Mouse (Mus musculus): ENCODE results near the gene Btbd9. TPM values are rescaled to one million over a fixed set of nuclear protein-coding genes. Genes with fewer than 3 reads are reported as not detected.

The Btbd9 gene
- polyA plus RNA-seq, 1 experiment from 2014 or later = 63.1 TPM

DNA sequence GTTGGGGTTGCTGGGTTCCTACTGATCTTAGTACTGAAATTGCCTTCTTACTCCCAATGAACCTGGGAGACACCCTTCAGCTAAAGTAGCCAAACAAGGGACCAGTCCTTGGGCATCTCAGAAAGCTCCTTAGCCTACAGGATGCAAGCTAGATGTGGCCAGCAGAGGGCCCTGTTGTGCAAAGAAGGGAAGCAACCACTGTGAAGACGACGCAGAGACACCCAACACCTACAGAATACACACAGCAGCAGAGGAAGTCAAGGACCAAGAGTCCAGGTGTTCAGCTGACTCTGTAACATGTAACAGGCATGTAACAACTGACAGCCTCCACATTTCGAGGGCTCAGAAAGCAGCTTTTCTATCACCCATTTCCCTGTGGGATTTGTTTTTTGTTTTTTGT is 16.8 kb downstream of the Btbd9 start:
- H3K4me2 ChIP-seq (replicated peaks; ENCODE audit: low read depth, low read length) = no peak overlapping the region
- no peak overlapping the region for H3K9ac ChIP-seq (replicated peaks; ENCODE audit: low read depth, low read length)
- no peak overlapping the region for H3K4me3 ChIP-seq (ENCODE audit: low read depth, low read length)
- H3K27me3 ChIP-seq (ENCODE audit: control insufficient read depth, insufficient read depth, low read length) = no peaks in the 10 kb centered on the region
- H3K4me1 ChIP-seq (ENCODE audit: control insufficient read depth, insufficient read depth, low read length) = no peaks in the 10 kb centered on the region
- H3K36me3 ChIP-seq (ENCODE audit: control insufficient read depth, insufficient read depth, low read length) = no peaks in the 10 kb centered on the region
- H3K9me3 ChIP-seq (ENCODE audit: control insufficient read depth, low read depth, low read length) = no peaks in the 10 kb centered on the region
- whole genome bisulfite sequencing = 52% methylated on average over 3 of the region's 3 CpGs
- H3K27ac ChIP-seq (ENCODE audit: low read length) = no peak overlapping the region
- no peak for ATAC-seq (ENCODE audit: insufficient number of reproducible peaks, insufficient read depth, low FRiP score, low read depth)

DNA sequence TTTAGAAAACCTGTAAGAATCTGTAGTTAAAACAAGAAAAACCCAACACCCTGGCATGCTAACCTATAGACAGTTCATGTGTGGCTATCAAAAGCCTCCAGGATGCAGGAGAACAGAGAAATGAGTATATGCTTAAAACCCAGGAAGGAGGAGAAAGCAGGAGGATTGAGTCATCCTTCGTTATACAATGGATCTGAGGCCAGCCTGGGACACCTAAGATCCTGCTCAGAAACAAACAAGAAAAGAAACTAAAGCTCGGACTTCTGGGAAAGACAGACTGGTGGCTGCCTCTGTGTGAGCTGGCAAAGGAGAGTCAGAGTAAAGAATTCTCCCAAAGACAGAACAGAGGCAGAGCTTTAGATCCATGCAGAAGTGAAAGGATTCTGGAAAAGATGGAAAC is 17.7 kb downstream of the Btbd9 start:
- Histone ChIP-seq H3K27me3 (ENCODE audit: control insufficient read depth, insufficient read depth, low read length) (no peaks in the 10 kb centered on the region), H3K27ac (ENCODE audit: low read length) (no peak overlapping the region), H3K9me3 (ENCODE audit: control insufficient read depth, low read depth, low read length) (no peaks in the 10 kb centered on the region), H3K4me1 (ENCODE audit: control insufficient read depth, insufficient read depth, low read length) (no peaks in the 10 kb centered on the region), H3K4me2 (replicated peaks; ENCODE audit: low read depth, low read length) (no peak overlapping the region), H3K9ac (replicated peaks; ENCODE audit: low read depth, low read length) (no peak overlapping the region), H3K36me3 (ENCODE audit: control insufficient read depth, insufficient read depth, low read length) (no peaks in the 10 kb centered on the region), H3K4me3 (ENCODE audit: low read depth, low read length) (no peak overlapping the region)
- WGBS = 80% methylated on average over 2 of the region's 2 CpGs
- ATAC-seq (ENCODE audit: insufficient number of reproducible peaks, insufficient read depth, low FRiP score, low read depth) = no peak

DNA sequence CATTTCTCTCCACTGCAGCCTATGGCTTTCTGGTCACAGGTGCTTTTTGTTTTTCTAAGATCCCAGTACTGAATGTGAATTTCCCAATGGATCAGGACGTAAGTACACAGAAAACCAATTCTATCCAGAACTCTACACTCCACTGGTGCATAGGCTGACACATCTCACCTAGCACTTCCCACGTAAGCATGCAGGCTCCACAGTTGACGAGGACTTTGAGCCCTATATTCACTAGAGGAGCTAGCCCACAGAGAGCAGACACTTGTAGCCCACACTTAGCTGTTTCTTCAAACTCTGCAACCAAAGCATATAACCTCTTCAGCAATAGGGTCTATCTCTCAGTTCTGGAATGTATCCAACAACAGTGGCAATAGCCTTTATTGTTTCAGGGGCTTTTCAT is 19.8 kb downstream of the Btbd9 start:
- Histone ChIP-seq H3K4me1 (ENCODE audit: control insufficient read depth, insufficient read depth, low read length) (no peaks in the 10 kb centered on the region), H3K36me3 (ENCODE audit: control insufficient read depth, insufficient read depth, low read length) (no peaks in the 10 kb centered on the region), H3K27me3 (ENCODE audit: control insufficient read depth, insufficient read depth, low read length) (no peaks in the 10 kb centered on the region), H3K9me3 (ENCODE audit: control insufficient read depth, low read depth, low read length) (no peaks in the 10 kb centered on the region), H3K9ac (replicated peaks; ENCODE audit: low read depth, low read length) (no peak overlapping the region), H3K4me3 (ENCODE audit: low read depth, low read length) (no peak overlapping the region), H3K27ac (ENCODE audit: low read length) (no peak overlapping the region), H3K4me2 (replicated peaks; ENCODE audit: low read depth, low read length) (no peak overlapping the region)
- no peak for ATAC-seq (ENCODE audit: insufficient number of reproducible peaks, insufficient read depth, low FRiP score, low read depth)
- WGBS = 94% methylated on average over 3 of the region's 3 CpGs

DNA sequence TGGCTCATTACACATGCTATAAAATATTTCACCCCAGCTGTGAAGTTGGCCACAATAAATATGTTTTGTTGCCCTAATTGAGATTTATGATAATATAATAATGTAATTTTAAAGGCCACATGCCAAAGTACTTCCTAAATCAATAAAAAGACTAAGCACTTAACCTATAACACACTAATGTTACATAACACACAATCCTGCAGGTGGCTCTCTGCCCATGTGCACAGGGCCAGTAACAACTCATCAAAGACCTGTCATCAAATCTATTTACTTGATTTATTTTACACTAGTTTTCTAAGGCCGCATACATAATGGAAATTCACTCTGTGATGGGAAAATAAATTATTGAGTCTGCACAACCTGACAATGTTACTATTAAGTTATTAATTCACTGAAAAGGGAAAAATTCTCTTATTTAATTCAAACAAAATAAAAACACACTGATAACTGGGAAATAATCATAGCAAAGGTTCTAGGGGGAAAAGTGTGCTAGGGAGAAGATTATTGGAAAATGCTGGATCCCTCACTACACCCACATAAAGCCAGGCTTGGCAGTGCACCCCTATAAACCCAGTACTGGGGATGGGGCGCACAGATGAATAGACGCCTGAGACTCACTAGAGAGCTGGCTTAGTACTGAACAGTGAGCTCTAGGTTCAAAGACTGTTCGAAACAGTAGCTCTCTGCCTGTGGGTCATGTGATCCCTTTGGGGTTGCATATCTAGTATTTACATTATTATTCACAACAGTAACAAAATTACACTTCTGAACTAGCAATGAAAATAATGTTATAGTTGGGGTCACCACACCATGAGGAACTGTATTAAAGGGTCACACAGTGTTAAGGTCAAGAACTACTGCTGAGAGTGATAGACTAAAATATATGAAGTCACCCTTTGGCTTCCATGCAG is 23.0 kb downstream of the Btbd9 start:
- Histone ChIP-seq H3K4me3 (ENCODE audit: low read depth, low read length) (no peak overlapping the region), H3K27me3 (ENCODE audit: control insufficient read depth, insufficient read depth, low read length) (no peaks in the 10 kb centered on the region), H3K9ac (replicated peaks; ENCODE audit: low read depth, low read length) (no peak overlapping the region), H3K27ac (ENCODE audit: low read length) (no peak overlapping the region), H3K4me2 (replicated peaks; ENCODE audit: low read depth, low read length) (no peak overlapping the region), H3K9me3 (ENCODE audit: control insufficient read depth, low read depth, low read length) (no peaks in the 10 kb centered on the region), H3K4me1 (ENCODE audit: control insufficient read depth, insufficient read depth, low read length) (peaks cover 11% of the 10 kb centered on the region; the same call in 1 of the 2 replicates), H3K36me3 (ENCODE audit: control insufficient read depth, insufficient read depth, low read length) (no peaks in the 10 kb centered on the region)
- no peak for ATAC-seq (ENCODE audit: insufficient number of reproducible peaks, insufficient read depth, low FRiP score, low read depth)
- 81% methylated on average over 4 of the region's 4 CpGs for WGBS

DNA sequence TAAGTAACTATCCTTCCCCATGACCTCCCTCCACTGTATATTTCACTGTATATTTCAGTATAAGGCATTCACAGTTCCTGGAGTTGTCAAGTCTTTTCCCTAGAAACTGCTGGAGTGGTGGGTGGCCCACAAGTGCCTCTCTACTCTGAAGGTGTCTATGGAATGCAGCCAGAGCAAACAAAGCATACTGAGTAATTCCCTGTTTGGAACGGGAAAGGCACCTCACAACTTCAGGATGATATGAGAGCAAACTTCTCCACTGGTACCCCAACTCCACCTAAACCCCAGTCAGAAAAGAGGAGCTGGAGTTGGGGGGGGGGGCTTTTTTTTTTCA is 25.5 kb downstream of the Btbd9 start:
- Histone ChIP-seq H3K4me1 (ENCODE audit: control insufficient read depth, insufficient read depth, low read length) (peaks cover 11% of the 10 kb centered on the region; the same call in 1 of the 2 replicates), H3K36me3 (ENCODE audit: control insufficient read depth, insufficient read depth, low read length) (no peaks in the 10 kb centered on the region), H3K4me2 (replicated peaks; ENCODE audit: low read depth, low read length) (no peak overlapping the region), H3K9ac (replicated peaks; ENCODE audit: low read depth, low read length) (no peak overlapping the region), H3K4me3 (ENCODE audit: low read depth, low read length) (no peak overlapping the region), H3K27ac (ENCODE audit: low read length) (no peak overlapping the region), H3K27me3 (ENCODE audit: control insufficient read depth, insufficient read depth, low read length) (no peaks in the 10 kb centered on the region), H3K9me3 (ENCODE audit: control insufficient read depth, low read depth, low read length) (no peaks in the 10 kb centered on the region)
- ATAC-seq (ENCODE audit: insufficient number of reproducible peaks, insufficient read depth, low FRiP score, low read depth) = no peak; the same call in 1 of the 2 replicates
- WGBS = 7% methylated on average over 1 of the region's 1 CpGs

DNA sequence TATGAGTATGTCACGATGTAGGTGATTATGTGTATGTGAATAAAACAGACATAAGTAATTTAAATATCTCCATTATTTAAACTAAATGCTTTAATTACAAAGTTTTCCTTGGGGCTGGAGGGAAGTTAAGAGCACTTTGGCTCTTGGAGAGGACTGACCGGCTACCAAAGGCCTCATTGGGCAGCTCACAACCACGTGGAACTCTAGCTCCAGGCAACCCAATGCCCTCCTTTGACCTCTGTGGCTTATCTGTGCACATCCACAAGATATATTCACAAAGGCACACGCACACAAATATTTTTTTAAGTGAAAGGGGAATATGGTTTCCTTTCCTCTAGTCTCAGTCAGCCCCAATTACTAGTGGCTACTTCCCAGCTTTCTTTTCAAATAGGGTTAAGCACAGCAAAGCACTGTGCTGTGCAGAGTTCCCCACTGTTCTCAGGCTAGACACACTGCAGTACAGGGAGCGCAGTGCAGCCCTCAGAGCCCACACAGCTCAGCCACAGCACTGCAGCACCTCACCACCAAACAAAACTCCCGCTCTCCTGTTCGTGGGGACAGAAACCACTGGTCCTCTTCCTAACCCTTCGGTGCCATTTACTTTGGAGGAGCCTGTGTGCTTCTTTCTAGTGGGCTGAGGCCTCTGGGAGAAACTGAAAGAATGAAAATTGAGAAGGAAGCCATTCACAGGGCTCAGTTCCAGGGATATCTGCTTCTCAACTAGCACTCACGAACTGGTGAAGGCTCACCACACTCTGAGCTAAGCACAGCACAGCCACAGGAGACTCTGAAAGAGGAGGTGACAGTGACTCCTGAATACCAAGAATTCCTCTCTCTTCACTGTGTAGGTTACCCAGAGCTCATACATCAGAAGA is 26.2 kb downstream of the Btbd9 start:
- H3K27me3 ChIP-seq (ENCODE audit: control insufficient read depth, insufficient read depth, low read length) = no peaks in the 10 kb centered on the region
- no peak for ATAC-seq (ENCODE audit: insufficient number of reproducible peaks, insufficient read depth, low FRiP score, low read depth)
- no peak overlapping the region for H3K4me2 ChIP-seq (replicated peaks; ENCODE audit: low read depth, low read length)
- peaks cover 11% of the 10 kb centered on the region; the same call in 1 of the 2 replicates for H3K4me1 ChIP-seq (ENCODE audit: control insufficient read depth, insufficient read depth, low read length)
- H3K4me3 ChIP-seq (ENCODE audit: low read depth, low read length) = no peak overlapping the region
- H3K27ac ChIP-seq (ENCODE audit: low read length) = no peak overlapping the region
- H3K9me3 ChIP-seq (ENCODE audit: control insufficient read depth, low read depth, low read length) = no peaks in the 10 kb centered on the region
- H3K9ac ChIP-seq (replicated peaks; ENCODE audit: low read depth, low read length) = no peak overlapping the region
- WGBS = 46% methylated on average over 9 of the region's 9 CpGs
- H3K36me3 ChIP-seq (ENCODE audit: control insufficient read depth, insufficient read depth, low read length) = no peaks in the 10 kb centered on the region

DNA sequence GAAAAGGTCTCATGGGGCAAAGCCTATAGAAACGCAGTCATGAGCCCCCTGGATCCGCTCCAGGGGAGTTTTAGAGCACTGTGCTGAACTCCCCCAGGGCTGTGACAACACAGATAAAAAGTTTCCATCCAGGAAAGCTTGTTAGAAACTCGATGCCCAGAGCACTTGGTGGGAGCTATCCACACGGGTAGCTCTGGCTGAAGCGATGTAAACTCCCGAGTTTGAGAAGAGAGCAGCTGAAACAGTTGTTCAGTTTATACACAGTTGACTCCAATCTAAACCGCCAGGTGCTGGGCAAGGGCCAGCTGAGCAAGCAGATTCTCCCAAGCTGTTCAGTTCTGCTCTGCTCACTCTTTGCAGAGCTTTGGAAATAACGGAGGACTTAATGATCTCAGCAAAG is 37.2 kb downstream of the Btbd9 start:
- H3K27me3 ChIP-seq (ENCODE audit: control insufficient read depth, insufficient read depth, low read length) = no peaks in the 10 kb centered on the region
- ATAC-seq (ENCODE audit: insufficient number of reproducible peaks, insufficient read depth, low FRiP score, low read depth) = 0 out of 2 replicates have a peak, but pooled peaks have one; percentile 28
- 21% methylated on average over 8 of the region's 8 CpGs for WGBS

DNA sequence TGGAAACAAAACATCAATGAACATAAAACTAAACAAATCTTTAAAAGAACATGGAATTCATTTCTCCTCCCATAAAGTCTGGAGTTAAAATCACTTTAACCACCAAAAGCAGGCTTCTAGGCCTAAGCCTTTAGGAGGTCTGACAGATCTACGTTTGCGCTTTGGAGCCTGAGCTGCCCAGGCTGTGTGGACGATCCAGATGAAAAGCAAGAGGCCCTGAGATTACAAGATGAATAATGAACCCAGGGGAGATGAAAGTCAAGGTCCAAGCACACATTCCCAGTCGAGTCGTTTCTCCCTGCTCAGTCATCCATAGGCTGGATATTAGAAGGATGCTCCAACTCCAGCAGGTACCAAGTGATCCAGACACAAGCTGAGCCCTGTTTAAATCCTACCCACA is 39.6 kb downstream of the Btbd9 start:
- H3K9me3 ChIP-seq (ENCODE audit: control insufficient read depth, low read depth, low read length) = no peaks in the 10 kb centered on the region
- no peak for ATAC-seq (ENCODE audit: insufficient number of reproducible peaks, insufficient read depth, low FRiP score, low read depth)
- 57% methylated on average over 5 of the region's 5 CpGs for WGBS
- no peak overlapping the region for H3K9ac ChIP-seq (replicated peaks; ENCODE audit: low read depth, low read length)
- no peaks in the 10 kb centered on the region; the same call in 1 of the 2 replicates for H3K36me3 ChIP-seq (ENCODE audit: control insufficient read depth, insufficient read depth, low read length)
- no peak overlapping the region for H3K4me3 ChIP-seq (ENCODE audit: low read depth, low read length)
- H3K4me1 ChIP-seq (ENCODE audit: control insufficient read depth, insufficient read depth, low read length) = peaks cover 5% of the 10 kb centered on the region; the same call in 1 of the 2 replicates
- no peak overlapping the region for H3K27ac ChIP-seq (ENCODE audit: low read length)
- no peak overlapping the region for H3K4me2 ChIP-seq (replicated peaks; ENCODE audit: low read depth, low read length)
- H3K27me3 ChIP-seq (ENCODE audit: control insufficient read depth, insufficient read depth, low read length) = no peaks in the 10 kb centered on the region

More for the DNA sequence above, 37.2 kb downstream of the Btbd9 start:
- Histone ChIP-seq H3K4me1 (ENCODE audit: control insufficient read depth, insufficient read depth, low read length) (peaks cover 5% of the 10 kb centered on the region; the same call in 1 of the 2 replicates), H3K36me3 (ENCODE audit: control insufficient read depth, insufficient read depth, low read length) (no peaks in the 10 kb centered on the region), H3K27ac (ENCODE audit: low read length) (no peak overlapping the region), H3K9me3 (ENCODE audit: control insufficient read depth, low read depth, low read length) (no peaks in the 10 kb centered on the region), H3K4me3 (ENCODE audit: low read depth, low read length) (no peak overlapping the region), H3K4me2 (replicated peaks; ENCODE audit: low read depth, low read length) (no peak overlapping the region), H3K9ac (replicated peaks; ENCODE audit: low read depth, low read length) (no peak overlapping the region)

Measured in stomach, embryonic 14.5 days (tissue).